Mouse (Mus musculus) brain, embryonic 14.5 days (tissue): ENCODE measurements at regions not wholly inside any gene's neighbourhood (a gene's known extent, or its start where the extent isn't known, plus 50 kb on each side); places are given as distances from the start of the nearest gene placed in this dataset.

ENCODE experiments used
- CTCF ChIP-seq: fragments of 200-500 bp; IDR thresholded peaks from 2 replicates; pipeline ENCODE4 v1.5.1; 2012; ENCODE audit warnings: inconsistent platforms, mild to moderate bottlenecking, moderate library complexity, borderline replicate concordance; ENCODE audit not compliant: insufficient read depth, insufficient read length; ENCODE audit errors: extremely low read depth
- POLR2A ChIP-seq: fragments of 200-500 bp; IDR thresholded peaks from 2 replicates; pipeline ENCODE4 v1.6.1; 2012; ENCODE audit warnings: mild to moderate bottlenecking, inconsistent platforms, borderline replicate concordance; ENCODE audit not compliant: poor library complexity, insufficient read depth, insufficient read length, severe bottlenecking; ENCODE audit errors: extremely low read depth

GRCm38 (mm10) chr16:24255037-24255436 is 138.3 kb upstream of the Lpp start:
- TF ChIP-seq CTCF, result no peak
- TF ChIP-seq POLR2A, result no peak
